Mouse (Mus musculus) A20 (cell line): ENCODE data around the gene Jarid2.

Experiments used
- DNase-seq: peaks from one replicate; pipeline ENCODE4 v3.0.0-alpha.2; 2011; ENCODE audit warnings: low read depth, low spot score

Gene Jarid2

DNA sequence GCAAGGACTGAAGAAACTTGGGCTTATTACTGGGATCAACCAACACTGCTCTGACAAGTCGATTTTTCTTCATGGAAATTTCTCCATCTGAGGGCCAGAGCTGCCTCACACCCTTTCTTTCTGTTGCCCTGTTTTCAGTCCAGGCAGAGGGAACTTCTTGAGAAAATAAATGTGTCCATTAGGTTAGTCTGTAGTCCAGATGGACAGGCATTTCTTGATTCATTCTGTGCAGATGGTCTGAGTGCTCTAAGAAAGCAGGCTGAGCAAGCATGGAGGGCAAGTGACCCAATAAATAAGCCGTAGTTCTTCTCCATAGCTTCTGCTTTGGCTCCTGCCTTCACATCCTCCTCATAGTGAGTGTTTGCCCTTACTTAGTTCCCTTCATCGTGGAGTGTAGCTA is 46.1 kb downstream of the Jarid2 start:
- no peak for DNase-seq

- no peak for DNase-seq
These were observed 51.2 kb downstream of the Jarid2 start for GRCm38 (mm10) chr13:44780506-44780905.

- DNase-seq = no peak
These were observed 51.9 kb downstream of the Jarid2 start for GRCm38 (mm10) chr13:44781126-44781525.

DNA sequence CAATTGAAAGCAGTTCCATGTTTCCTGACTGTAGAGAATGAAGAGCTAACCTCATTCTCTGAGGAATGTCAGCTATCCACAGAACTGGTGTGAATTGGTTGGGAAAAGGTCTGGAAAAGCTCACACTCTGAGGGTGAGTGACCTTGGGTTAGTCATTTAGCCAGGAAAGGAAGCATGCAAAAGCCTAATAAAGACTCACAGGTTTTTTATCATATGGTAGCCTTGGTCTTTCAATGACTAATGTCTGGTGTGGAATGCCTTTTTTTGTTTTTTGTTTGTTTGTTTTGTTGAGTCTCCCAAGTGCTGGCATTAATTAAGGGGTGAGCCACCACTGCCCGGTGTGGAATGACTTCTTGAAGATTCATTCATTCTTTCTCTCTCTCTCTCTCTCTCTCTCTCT is 55.3 kb downstream of the Jarid2 start:
- no peak for DNase-seq

- peak; percentile 57 for DNase-seq
These were observed 57.0 kb downstream of the Jarid2 start for GRCm38 (mm10) chr13:44786291-44786690.

DNA sequence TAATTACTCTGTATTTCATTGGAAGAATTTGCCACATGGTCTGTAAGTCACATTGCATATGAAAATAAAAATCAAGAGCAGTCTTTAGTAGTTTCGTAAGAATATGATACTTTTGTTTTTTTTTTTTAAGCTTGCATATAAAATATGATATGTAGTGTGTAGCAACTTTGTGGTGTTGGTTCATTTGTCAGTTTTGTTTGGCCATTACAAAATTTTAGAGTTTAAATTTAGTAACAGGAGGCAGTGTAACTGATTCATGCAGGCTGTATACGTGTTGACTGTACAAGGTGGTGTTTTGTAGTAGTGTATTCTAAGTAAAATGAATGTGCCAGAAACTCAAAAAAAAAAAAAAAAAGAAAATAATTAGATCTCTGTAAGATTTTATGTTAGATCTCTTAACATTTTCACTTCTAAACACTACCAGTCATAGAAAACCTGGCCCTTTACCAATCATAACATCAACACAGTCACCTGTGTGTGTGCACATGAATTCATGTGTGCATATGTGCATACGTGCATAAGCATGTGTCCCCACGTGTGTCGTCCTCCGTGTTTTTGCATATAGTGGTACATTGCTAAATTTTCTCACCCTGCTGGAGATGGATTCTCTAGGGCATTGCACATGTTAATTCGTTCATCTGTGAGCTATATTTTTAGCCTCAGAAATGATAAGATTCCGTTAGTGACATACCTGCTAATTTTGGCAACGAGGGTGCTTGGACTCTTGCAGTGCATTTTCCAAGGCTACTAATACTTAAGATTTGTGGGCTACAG is 59.3 kb downstream of the Jarid2 start:
- no peak for DNase-seq

- DNase-seq = no peak
These were observed 60.7 kb downstream of the Jarid2 start for GRCm38 (mm10) chr13:44789982-44790381.

- no peak for DNase-seq
These were observed 63.2 kb downstream of the Jarid2 start for GRCm38 (mm10) chr13:44792361-44792892.

DNA sequence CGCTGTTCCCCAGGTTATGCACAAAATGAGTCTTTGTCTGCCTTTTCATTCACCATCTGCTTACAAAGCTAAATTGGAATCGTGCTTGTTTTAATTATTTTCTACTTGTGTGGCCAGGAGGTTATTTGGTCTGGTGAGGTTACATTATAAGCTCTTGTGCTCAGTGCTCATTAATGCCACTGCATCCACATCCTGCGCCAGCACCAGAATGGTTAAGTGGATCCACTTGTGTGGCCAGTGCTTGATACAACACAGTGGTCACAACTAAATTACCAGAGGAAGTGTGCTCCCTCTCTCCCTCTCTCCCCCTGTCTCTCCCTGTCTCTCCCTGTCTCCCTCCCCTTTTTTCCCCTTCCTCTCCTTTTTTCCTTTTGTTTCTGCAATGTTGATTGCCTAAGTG is 66.6 kb downstream of the Jarid2 start:
- no peak for DNase-seq

DNA sequence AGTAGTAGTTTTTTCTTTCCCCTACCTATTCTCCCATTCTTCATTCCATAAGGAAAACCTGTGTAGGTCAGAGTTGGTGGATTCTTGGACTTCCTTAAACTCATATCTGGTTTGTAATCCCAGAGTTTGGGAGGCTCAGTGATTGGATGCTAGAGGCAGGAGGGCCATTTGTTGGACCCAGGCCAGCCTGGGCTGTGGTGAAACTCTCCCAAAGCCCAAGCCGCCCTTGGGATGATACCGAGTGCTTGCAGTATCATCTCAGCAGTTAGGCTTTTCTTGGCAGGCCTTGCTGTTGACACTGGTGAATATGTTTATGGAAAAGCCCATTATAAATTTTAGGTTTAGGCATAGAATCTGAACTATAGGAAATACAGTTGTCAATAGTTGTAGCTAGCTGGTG is 67.5 kb downstream of the Jarid2 start:
- DNase-seq = no peak

DNA sequence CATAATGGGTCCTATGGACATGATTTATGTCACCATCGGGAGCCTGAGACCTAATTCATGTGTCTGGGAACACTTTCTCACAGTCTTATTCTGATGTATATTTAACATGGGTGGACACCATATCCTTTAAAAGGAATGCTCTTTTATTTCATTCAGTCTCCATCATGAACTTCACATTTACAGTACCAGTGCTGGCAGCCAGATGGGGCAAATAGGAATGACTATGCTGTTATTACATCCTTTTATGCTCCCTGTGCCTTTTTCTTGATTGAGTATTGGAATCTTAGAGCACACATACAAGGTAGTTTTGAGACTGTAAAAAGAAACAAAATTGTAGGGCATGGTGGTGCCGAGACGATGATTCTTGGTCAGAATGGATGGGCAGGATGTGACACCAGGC is 69.0 kb downstream of the Jarid2 start:
- no peak for DNase-seq

GRCm38 (mm10) chr13:44799166-44799565 is 69.9 kb downstream of the Jarid2 start:
- DNase-seq = no peak

GRCm38 (mm10) chr13:44800059-44800458 is 70.8 kb downstream of the Jarid2 start:
- DNase-seq = no peak

GRCm38 (mm10) chr13:44804876-44805275 is 75.6 kb downstream of the Jarid2 start:
- DNase-seq = no peak

GRCm38 (mm10) chr13:44808307-44808706 is 79.0 kb downstream of the Jarid2 start:
- DNase-seq = no peak

- no peak for DNase-seq
These were observed 81.7 kb downstream of the Jarid2 start for GRCm38 (mm10) chr13:44811021-44811420.

GRCm38 (mm10) chr13:44811601-44812000 is 82.3 kb downstream of the Jarid2 start:
- DNase-seq = no peak

- DNase-seq = no peak
These were observed 83.1 kb downstream of the Jarid2 start for GRCm38 (mm10) chr13:44812381-44812780.

DNA sequence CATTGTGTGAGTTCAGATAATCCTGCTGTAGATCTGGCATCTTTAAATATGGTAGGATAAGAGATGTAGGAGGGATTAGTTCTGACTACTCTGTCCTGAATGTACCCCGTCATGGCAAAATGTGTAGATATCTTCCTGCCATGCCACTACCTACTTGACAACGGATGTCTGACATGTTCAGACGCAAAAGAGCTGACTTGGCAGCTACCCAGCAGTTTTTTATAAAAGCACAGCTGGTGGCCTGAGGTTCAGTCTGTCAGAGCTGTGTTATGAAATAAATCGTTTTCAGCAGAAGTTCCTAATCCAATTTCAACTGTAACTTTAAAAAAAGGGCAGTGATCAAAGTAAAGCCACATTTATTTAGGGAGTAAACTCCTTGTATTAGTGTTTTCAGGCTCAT is 90.1 kb downstream of the Jarid2 start:
- DNase-seq = no peak

DNA sequence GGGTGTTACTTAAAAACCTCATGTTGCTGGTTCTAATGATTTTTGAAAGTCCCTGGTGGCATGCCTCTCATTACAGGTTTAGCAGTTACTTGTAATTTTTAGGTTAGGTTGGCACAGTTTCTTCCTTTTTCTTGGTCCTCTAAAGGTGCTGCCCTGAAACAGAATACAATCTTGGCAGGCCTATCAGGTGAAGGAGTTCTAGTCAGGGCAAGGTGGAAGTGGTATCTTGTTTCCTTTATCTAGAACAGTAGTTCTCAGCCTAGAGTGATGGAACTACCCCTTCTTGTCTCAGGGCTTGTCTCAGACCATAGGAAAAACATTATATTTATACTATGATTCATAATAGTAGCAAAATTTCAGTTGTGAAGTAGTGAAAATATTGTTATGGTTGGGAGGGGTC is 93.3 kb downstream of the Jarid2 start:
- no peak for DNase-seq

DNA sequence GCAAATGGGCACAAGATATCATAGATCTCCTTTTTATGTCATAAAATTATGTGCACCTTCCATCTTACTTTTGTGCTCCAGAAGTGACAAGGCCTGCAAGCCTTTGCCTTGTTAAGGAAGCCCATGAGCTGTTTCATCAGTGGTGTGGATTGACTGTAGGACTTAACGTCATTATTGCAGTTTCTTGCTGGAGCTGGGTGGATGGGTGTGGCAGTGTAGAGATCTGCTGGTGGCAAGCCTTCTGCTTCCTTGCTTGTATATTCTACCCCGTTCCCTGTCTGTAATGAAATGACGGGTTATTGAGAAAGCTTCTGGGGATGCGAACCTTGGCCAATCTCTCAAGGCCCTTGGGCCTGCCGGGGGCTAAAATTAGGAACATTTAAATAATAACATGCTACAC is 99.6 kb downstream of the Jarid2 start:
- no peak for DNase-seq

GRCm38 (mm10) chr13:44832104-44832503 is 102.8 kb downstream of the Jarid2 start:
- DNase-seq = no peak

GRCm38 (mm10) chr13:44832866-44833265 is 103.6 kb downstream of the Jarid2 start:
- DNase-seq = no peak

GRCm38 (mm10) chr13:44833353-44833752 is 104.1 kb downstream of the Jarid2 start:
- DNase-seq = peak; percentile 44
